Mouse (Mus musculus): Measurements from ENCODE around the gene Ppp1r16b. TPM values are rescaled to one million over a fixed set of nuclear protein-coding genes. Genes with fewer than 3 reads are reported as not detected.

Ppp1r16b gene
- polyA plus RNA-seq, 1 experiment: 5.3 TPM

- Histone ChIP-seq H3K4me3 (replicated peaks; ENCODE audit: control insufficient read depth, low read depth, low read length) (no peak overlapping the region), H3K4me1 (ENCODE audit: control insufficient read depth, insufficient read depth, low read length) (no peaks in the 10 kb centered on the region), H3K27ac (ENCODE audit: control insufficient read depth, insufficient read depth, low read depth, low read length, poor library complexity) (no peak overlapping the region)
- TF ChIP-seq POLR2A (IDR thresholded peaks at IDR 0.05; ENCODE audit: borderline replicate concordance, control insufficient read depth, low read depth, low read length) (no peak), CTCF (IDR thresholded peaks at IDR 0.05; ENCODE audit: control insufficient read depth, insufficient read depth, low read length) (no peak)
- WGBS: 94% methylated on average over 7 of the region's 7 CpGs
Observed at GRCm38 (mm10) chr2:158781126-158781525, 115.9 kb downstream of the Ppp1r16b start.

GRCm38 (mm10) chr2:158786927-158787795 lies 122.0 kb downstream of the Ppp1r16b start:
- 87% methylated on average over 14 of the region's 14 CpGs for WGBS
- no peak overlapping the region for H3K27ac ChIP-seq (ENCODE audit: control insufficient read depth, insufficient read depth, low read depth, low read length, poor library complexity)
- TF ChIP-seq CTCF (IDR thresholded peaks at IDR 0.05; ENCODE audit: control insufficient read depth, insufficient read depth, low read length) (no peak), POLR2A (IDR thresholded peaks at IDR 0.05; ENCODE audit: borderline replicate concordance, control insufficient read depth, low read depth, low read length) (no peak)
- H3K4me1 ChIP-seq (ENCODE audit: control insufficient read depth, insufficient read depth, low read length): no peaks in the 10 kb centered on the region
- no peak overlapping the region for H3K4me3 ChIP-seq (replicated peaks; ENCODE audit: control insufficient read depth, low read depth, low read length)

- Histone ChIP-seq H3K4me1 (ENCODE audit: control insufficient read depth, insufficient read depth, low read length) (peaks cover 1% of the 10 kb centered on the region; the same call in 1 of the 2 replicates), H3K4me3 (replicated peaks; ENCODE audit: control insufficient read depth, low read depth, low read length) (peak within 1 kb of the TSS; percentile 90), H3K27ac (ENCODE audit: control insufficient read depth, insufficient read depth, low read depth, low read length, poor library complexity) (peak within 1 kb of the TSS; percentile 25; the same call in 1 of the 2 replicates)
- under 1% methylated on average over 33 of the region's 33 CpGs for WGBS
- no peak for TF ChIP-seq CTCF (IDR thresholded peaks at IDR 0.05; ENCODE audit: control insufficient read depth, insufficient read depth, low read length)
- 0 out of 2 replicates have a peak, but pooled peaks have one; percentile 23 for TF ChIP-seq POLR2A (IDR thresholded peaks at IDR 0.05; ENCODE audit: borderline replicate concordance, control insufficient read depth, low read depth, low read length)
Observed at GRCm38 (mm10) chr2:158794494-158795004, 129.4 kb downstream of the Ppp1r16b start, which contains the start of gene Dhx35. Dhx35 (plus strand) TSS chr2:158794807.

- WGBS: 22% methylated on average over 15 of the region's 15 CpGs
- Histone ChIP-seq H3K4me3 (replicated peaks; ENCODE audit: control insufficient read depth, low read depth, low read length) (peak overlapping the region; percentile 83), H3K27ac (ENCODE audit: control insufficient read depth, insufficient read depth, low read depth, low read length, poor library complexity) (peak overlapping the region; percentile 9; the same call in 1 of the 2 replicates), H3K4me1 (ENCODE audit: control insufficient read depth, insufficient read depth, low read length) (peaks cover 1% of the 10 kb centered on the region; the same call in 1 of the 2 replicates)
- TF ChIP-seq CTCF (IDR thresholded peaks at IDR 0.05; ENCODE audit: control insufficient read depth, insufficient read depth, low read length): no peak
- 0 out of 2 replicates have a peak, but pooled peaks have one; percentile 1 for TF ChIP-seq POLR2A (IDR thresholded peaks at IDR 0.05; ENCODE audit: borderline replicate concordance, control insufficient read depth, low read depth, low read length)
Observed at GRCm38 (mm10) chr2:158795043-158795442, 129.8 kb downstream of the Ppp1r16b start.

- WGBS: 69% methylated on average over 2 of the region's 2 CpGs
- Histone ChIP-seq H3K4me1 (ENCODE audit: control insufficient read depth, insufficient read depth, low read length) (peaks cover 1% of the 10 kb centered on the region; the same call in 1 of the 2 replicates), H3K27ac (ENCODE audit: control insufficient read depth, insufficient read depth, low read depth, low read length, poor library complexity) (no peak overlapping the region), H3K4me3 (replicated peaks; ENCODE audit: control insufficient read depth, low read depth, low read length) (no peak overlapping the region)
- TF ChIP-seq CTCF (IDR thresholded peaks at IDR 0.05; ENCODE audit: control insufficient read depth, insufficient read depth, low read length) (no peak), POLR2A (IDR thresholded peaks at IDR 0.05; ENCODE audit: borderline replicate concordance, control insufficient read depth, low read depth, low read length) (no peak)
Observed at GRCm38 (mm10) chr2:158795875-158796274, 130.7 kb downstream of the Ppp1r16b start.

GRCm38 (mm10) chr2:158799328-158799727 lies 134.1 kb downstream of the Ppp1r16b start:
- no peaks in the 10 kb centered on the region; the same call in 1 of the 2 replicates for H3K4me1 ChIP-seq (ENCODE audit: control insufficient read depth, insufficient read depth, low read length)
- WGBS: 71% methylated on average over 4 of the region's 4 CpGs
- TF ChIP-seq CTCF (IDR thresholded peaks at IDR 0.05; ENCODE audit: control insufficient read depth, insufficient read depth, low read length) (no peak), POLR2A (IDR thresholded peaks at IDR 0.05; ENCODE audit: borderline replicate concordance, control insufficient read depth, low read depth, low read length) (no peak)
- H3K27ac ChIP-seq (ENCODE audit: control insufficient read depth, insufficient read depth, low read depth, low read length, poor library complexity): no peak overlapping the region
- H3K4me3 ChIP-seq (replicated peaks; ENCODE audit: control insufficient read depth, low read depth, low read length): no peak overlapping the region

- Histone ChIP-seq H3K27ac (ENCODE audit: control insufficient read depth, insufficient read depth, low read depth, low read length, poor library complexity) (no peak overlapping the region), H3K4me3 (replicated peaks; ENCODE audit: control insufficient read depth, low read depth, low read length) (no peak overlapping the region), H3K4me1 (ENCODE audit: control insufficient read depth, insufficient read depth, low read length) (no peaks in the 10 kb centered on the region)
- 94% methylated on average over 8 of the region's 8 CpGs for WGBS
- TF ChIP-seq CTCF (IDR thresholded peaks at IDR 0.05; ENCODE audit: control insufficient read depth, insufficient read depth, low read length) (no peak), POLR2A (IDR thresholded peaks at IDR 0.05; ENCODE audit: borderline replicate concordance, control insufficient read depth, low read depth, low read length) (no peak)
Observed at GRCm38 (mm10) chr2:158800788-158801187, 135.6 kb downstream of the Ppp1r16b start.

- TF ChIP-seq CTCF (IDR thresholded peaks at IDR 0.05; ENCODE audit: control insufficient read depth, insufficient read depth, low read length) (no peak), POLR2A (IDR thresholded peaks at IDR 0.05; ENCODE audit: borderline replicate concordance, control insufficient read depth, low read depth, low read length) (no peak)
- Histone ChIP-seq H3K4me3 (replicated peaks; ENCODE audit: control insufficient read depth, low read depth, low read length) (no peak overlapping the region), H3K27ac (ENCODE audit: control insufficient read depth, insufficient read depth, low read depth, low read length, poor library complexity) (no peak overlapping the region), H3K4me1 (ENCODE audit: control insufficient read depth, insufficient read depth, low read length) (no peaks in the 10 kb centered on the region)
- 85% methylated on average over 8 of the region's 8 CpGs for WGBS
Observed at GRCm38 (mm10) chr2:158803575-158803974, 138.4 kb downstream of the Ppp1r16b start.
